Mouse (Mus musculus) intestine, postnatal 0 days (tissue): ENCODE data around the gene Larp1b. TPM values are rescaled to one million over a fixed set of nuclear protein-coding genes. Genes with fewer than 3 reads are reported as not detected.
A peak's percentile ranks its signal among the peaks of the same experiment; 100 is the strongest.

ENCODE experiments used
- ATAC-seq: fragments of 200-750 bp; cut with Nextera tagmentation; 2 replicates; pipeline ENCODE4 v1.8.0; 2017; ENCODE audit warnings: mild to moderate bottlenecking, moderate TSS enrichment, moderate library complexity
- H3K27ac ChIP-seq: fragments of 300-500 bp; sonication (generic); 2 replicates; pipeline ENCODE4 v1.5.1; 2014; ENCODE audit warnings: mild to moderate bottlenecking, low read depth, low read length, moderate library complexity
- H3K27me3 ChIP-seq: fragments of 300-500 bp; sonication (generic); replicated peaks from 2 replicates; pipeline ENCODE4 v1.6.1; 2014; ENCODE audit warnings: low read length, mixed read lengths; ENCODE audit not compliant: control insufficient read depth, insufficient read depth
- H3K36me3 ChIP-seq: fragments of 300-500 bp; sonication (generic); 2 replicates; pipeline ENCODE4 v1.6.1; 2014; ENCODE audit warnings: mild to moderate bottlenecking, moderate library complexity; ENCODE audit not compliant: control insufficient read depth, insufficient read depth
- H3K4me1 ChIP-seq: fragments of 300-500 bp; sonication (generic); replicated peaks from 2 replicates; pipeline ENCODE4 v1.6.1; 2014; ENCODE audit warnings: antibody characterized with exemption, low read length, mixed read lengths; ENCODE audit not compliant: control insufficient read depth, insufficient read depth
- H3K4me2 ChIP-seq: fragments of 300-500 bp; sonication (generic); replicated peaks from 2 replicates; pipeline ENCODE4 v1.6.1; 2014; ENCODE audit warnings: low read depth, mild to moderate bottlenecking, moderate library complexity
- H3K4me3 ChIP-seq: fragments of 300-500 bp; sonication (generic); 2 replicates; pipeline ENCODE4 v1.5.1; 2014; ENCODE audit warnings: low read depth, low read length
- H3K9ac ChIP-seq: fragments of 300-500 bp; sonication (generic); 2 replicates; pipeline ENCODE4 v1.6.1; 2014; ENCODE audit warnings: mild to moderate bottlenecking, low read depth, low read length
- H3K9me3 ChIP-seq: fragments of 300-500 bp; sonication (generic); 2 replicates; pipeline ENCODE4 v1.6.1; 2016; ENCODE audit warnings: mixed run types; ENCODE audit not compliant: control insufficient read depth
- CTCF ChIP-seq: sonication (generic); IDR thresholded peaks from 2 replicates; pipeline ENCODE4 v1.5.1; 2016; ENCODE audit warnings: low read depth, mild to moderate bottlenecking, control low read depth, antibody characterized with exemption, moderate library complexity
- WGBS: fragments of 180-500 bp; shearing (Covaris S2); extraction: QIAGEN DNeasy Blood & Tissue Kit; methylation state at CpG from one replicate; pipeline ENCODE4 v1.1.7; 2014; 5-methylcytosine and 5-hydroxymethylcytosine counted together
- polyA plus RNA-seq: library from polyadenylated mRNA; unstranded; fragments of >200 nt; fragmentation: Nextera tagmentation; extraction: Ambion mirVana; gene quantifications from 2 replicates; pipeline ENCODE4 v1.2.1, GENCODE M21; 2015

The Larp1b gene
- polyA plus RNA-seq, 1 experiment from 2014 or later: 24.9 TPM

GRCm38 (mm10) chr3:41070519-41070918 lies 120.9 kb downstream of the Larp1b start:
- no peak overlapping the region for H3K4me2 ChIP-seq
- peak; percentile 62 for TF ChIP-seq CTCF
- no peak overlapping the region for H3K27ac ChIP-seq
- peaks cover 17% of the 10 kb centered on the region for H3K36me3 ChIP-seq
- 66% methylated on average over 2 of the region's 2 CpGs for WGBS
- no peak overlapping the region for H3K9ac ChIP-seq
- H3K4me1 ChIP-seq: no peaks in the 10 kb centered on the region
- ATAC-seq: no peak; the same call in 1 of the 2 replicates
- H3K27me3 ChIP-seq: no peaks in the 10 kb centered on the region
- H3K4me3 ChIP-seq: no peak overlapping the region
- no peaks in the 10 kb centered on the region for H3K9me3 ChIP-seq

- Histone ChIP-seq H3K27ac (no peak overlapping the region), H3K4me1 (0 out of 2 replicates have a peak, but pooled peaks cover 2% of the 10 kb centered on the region), H3K9ac (no peak overlapping the region), H3K9me3 (no peaks in the 10 kb centered on the region), H3K4me3 (no peak overlapping the region), H3K4me2 (no peak overlapping the region), H3K27me3 (no peaks in the 10 kb centered on the region), H3K36me3 (no peaks in the 10 kb centered on the region)
- no peak for TF ChIP-seq CTCF
- ATAC-seq: no peak
- 81% methylated on average over 8 of the region's 8 CpGs for WGBS
Observed at GRCm38 (mm10) chr3:41075376-41075775, 125.7 kb downstream of the Larp1b start.

- no peak for ATAC-seq
Observed at GRCm38 (mm10) chr3:41078673-41079072, 129.0 kb downstream of the Larp1b start.

GRCm38 (mm10) chr3:41080724-41081123 lies 131.1 kb downstream of the Larp1b start:
- 0 out of 2 replicates have a peak, but pooled peaks cover under 1% of the 10 kb centered on the region for H3K4me1 ChIP-seq
- peak overlapping the region; percentile 89 for H3K4me2 ChIP-seq
- no peak for TF ChIP-seq CTCF
- H3K4me3 ChIP-seq: peak overlapping the region; percentile 76; the same call in 1 of the 2 replicates
- H3K27ac ChIP-seq: no peak overlapping the region
- no peaks in the 10 kb centered on the region for H3K36me3 ChIP-seq
- no peaks in the 10 kb centered on the region for H3K27me3 ChIP-seq
- no peak overlapping the region for H3K9ac ChIP-seq
- ATAC-seq: no peak
- H3K9me3 ChIP-seq: no peaks in the 10 kb centered on the region
- 19% methylated on average over 3 of the region's 3 CpGs for WGBS

More at GRCm38 (mm10) chr3:41078673-41079072, 129.0 kb downstream of the Larp1b start:
- 93% methylated on average over 2 of the region's 2 CpGs for WGBS
- Histone ChIP-seq H3K9me3 (no peaks in the 10 kb centered on the region), H3K4me1 (0 out of 2 replicates have a peak, but pooled peaks cover 2% of the 10 kb centered on the region), H3K9ac (no peak overlapping the region), H3K36me3 (no peaks in the 10 kb centered on the region), H3K4me2 (no peak overlapping the region), H3K4me3 (no peak overlapping the region), H3K27me3 (no peaks in the 10 kb centered on the region), H3K27ac (no peak overlapping the region)
- TF ChIP-seq CTCF: no peak

GRCm38 (mm10) chr3:41081474-41082301 lies 132.1 kb downstream of the Larp1b start:
- no peak for ATAC-seq
- Histone ChIP-seq H3K4me1 (no peaks in the 10 kb centered on the region), H3K4me3 (peak overlapping the region; percentile 76), H3K4me2 (peak overlapping the region; percentile 89), H3K9ac (peak overlapping the region; percentile 83), H3K9me3 (no peaks in the 10 kb centered on the region), H3K27ac (peak overlapping the region; percentile 91), H3K27me3 (no peaks in the 10 kb centered on the region), H3K36me3 (no peaks in the 10 kb centered on the region)
- TF ChIP-seq CTCF: no peak
- WGBS: 2% methylated on average over 23 of the region's 23 CpGs

GRCm38 (mm10) chr3:41082520-41082884 lies 132.9 kb downstream of the Larp1b start:
- no peak; the same call in 1 of the 2 replicates for ATAC-seq
- H3K4me1 ChIP-seq: no peaks in the 10 kb centered on the region
- peak overlapping the region; percentile 83 for H3K9ac ChIP-seq
- no peaks in the 10 kb centered on the region for H3K27me3 ChIP-seq
- peak overlapping the region; percentile 91 for H3K27ac ChIP-seq
- H3K4me3 ChIP-seq: peak overlapping the region; percentile 76
- no peak for TF ChIP-seq CTCF
- WGBS: 2% methylated on average over 38 of the region's 43 CpGs
- no peaks in the 10 kb centered on the region for H3K36me3 ChIP-seq
- H3K4me2 ChIP-seq: peak overlapping the region; percentile 89
- H3K9me3 ChIP-seq: no peaks in the 10 kb centered on the region
